Mouse (Mus musculus) neural tube, embryonic 14.5 days (tissue): ENCODE data around the gene Ranbp3l. TPM values are rescaled to one million over a fixed set of nuclear protein-coding genes. Genes with fewer than 3 reads are reported as not detected.

Experiments used
- ATAC-seq: fragments of 200-750 bp; cut with Nextera tagmentation; 2 replicates; pipeline ENCODE4 v1.8.0; 2017; ENCODE audit warnings: low read depth, mild to moderate bottlenecking, moderate TSS enrichment, moderate library complexity
- H3K27ac ChIP-seq: fragments of 300-500 bp; sonication (generic); 2 replicates; pipeline ENCODE4 v1.5.1; 2014; ENCODE audit warnings: low read depth, mild to moderate bottlenecking, control low read depth, low read length, moderate library complexity, mixed read lengths
- H3K27me3 ChIP-seq: fragments of 300-500 bp; sonication (generic); 2 replicates; pipeline ENCODE4 v1.6.1; 2014; ENCODE audit warnings: low read length; ENCODE audit not compliant: control insufficient read depth, insufficient read depth
- H3K36me3 ChIP-seq: fragments of 300-500 bp; sonication (generic); 2 replicates; pipeline ENCODE4 v1.6.1; 2014; ENCODE audit warnings: low read length, mixed read lengths; ENCODE audit not compliant: control insufficient read depth, insufficient read depth
- H3K4me1 ChIP-seq: fragments of 300-500 bp; sonication (generic); 2 replicates; pipeline ENCODE4 v1.6.1; 2014; ENCODE audit warnings: low read length; ENCODE audit not compliant: control insufficient read depth, insufficient read depth
- H3K4me2 ChIP-seq: fragments of 300-500 bp; sonication (generic); 2 replicates; pipeline ENCODE4 v1.6.1; 2014; ENCODE audit warnings: mild to moderate bottlenecking, low read depth, low read length, control low read depth
- H3K4me3 ChIP-seq: fragments of 300-500 bp; sonication (generic); 2 replicates; pipeline ENCODE4 v1.5.1; 2014; ENCODE audit warnings: low read depth, low read length, control low read depth, mixed read lengths
- H3K9ac ChIP-seq: fragments of 300-500 bp; sonication (generic); replicated peaks from 2 replicates; pipeline ENCODE4 v1.6.1; 2014; ENCODE audit warnings: low read depth, mild to moderate bottlenecking, control low read depth, low read length, mixed read lengths
- H3K9me3 ChIP-seq: fragments of 300-500 bp; sonication (generic); 2 replicates; pipeline ENCODE4 v1.6.1; 2016; ENCODE audit warnings: low read length; ENCODE audit not compliant: control insufficient read depth
- WGBS: fragments of 180-500 bp; shearing (Covaris S2); extraction: QIAGEN DNeasy Blood & Tissue Kit; methylation state at CpG from one replicate; pipeline ENCODE4 v1.1.7; 2014; 5-methylcytosine and 5-hydroxymethylcytosine counted together
- polyA plus RNA-seq: library from polyadenylated mRNA; unstranded; fragments of >200 nt; fragmentation: Nextera tagmentation; extraction: Ambion mirVana; gene quantifications from 2 replicates; pipeline ENCODE4 v1.2.1, GENCODE M21; 2014

The Ranbp3l gene
- polyA plus RNA-seq: 0.21 and 11.2 TPM in 2 replicates

GRCm38 (mm10) chr15:8967573-8968228 is at the start of gene Ranbp3l:
TSS of gene Ranbp3l (plus strand) at chr15:8967949.
- Histone ChIP-seq H3K27ac (peak within 1 kb of the TSS; percentile 36; the same call in 1 of the 2 replicates), H3K4me1 (no peaks in the 10 kb centered on the region), H3K27me3 (no peaks in the 10 kb centered on the region), H3K4me3 (no peak within 1 kb of the TSS), H3K36me3 (no peaks in the 10 kb centered on the region), H3K9me3 (no peaks in the 10 kb centered on the region), H3K9ac (no peak within 1 kb of the TSS), H3K4me2 (peak within 1 kb of the TSS; percentile 15; the same call in 1 of the 2 replicates)
- 62% methylated on average over 18 of the region's 18 CpGs for WGBS
- peak; percentile 60; the same call in 1 of the 2 replicates for ATAC-seq

- Histone ChIP-seq H3K4me3 (no peak overlapping the region), H3K36me3 (no peaks in the 10 kb centered on the region), H3K4me2 (no peak overlapping the region), H3K27me3 (no peaks in the 10 kb centered on the region), H3K9me3 (no peaks in the 10 kb centered on the region), H3K9ac (no peak overlapping the region), H3K27ac (no peak overlapping the region), H3K4me1 (no peaks in the 10 kb centered on the region)
- WGBS: 86% methylated on average over 1 of the region's 1 CpGs
- no peak for ATAC-seq
Observed at GRCm38 (mm10) chr15:8930061-8930460, 37.7 kb upstream of the Ranbp3l start.

- 89% methylated on average over 3 of the region's 3 CpGs for WGBS
- no peak for ATAC-seq
- Histone ChIP-seq H3K27me3 (no peaks in the 10 kb centered on the region), H3K4me3 (no peak overlapping the region), H3K9me3 (no peaks in the 10 kb centered on the region), H3K9ac (no peak overlapping the region), H3K4me1 (no peaks in the 10 kb centered on the region), H3K27ac (no peak overlapping the region), H3K36me3 (no peaks in the 10 kb centered on the region), H3K4me2 (no peak overlapping the region)
Observed at GRCm38 (mm10) chr15:8936911-8937310, 30.8 kb upstream of the Ranbp3l start.

GRCm38 (mm10) chr15:8940861-8941260 is 26.9 kb upstream of the Ranbp3l start:
- Histone ChIP-seq H3K4me2 (no peak overlapping the region), H3K4me3 (no peak overlapping the region), H3K27ac (no peak overlapping the region), H3K27me3 (no peaks in the 10 kb centered on the region), H3K4me1 (no peaks in the 10 kb centered on the region), H3K9ac (no peak overlapping the region), H3K9me3 (no peaks in the 10 kb centered on the region), H3K36me3 (no peaks in the 10 kb centered on the region)
- WGBS: 93% methylated on average over 5 of the region's 5 CpGs
- no peak for ATAC-seq

GRCm38 (mm10) chr15:8950856-8951255 is 16.9 kb upstream of the Ranbp3l start:
- no peak overlapping the region for H3K4me3 ChIP-seq
- H3K4me1 ChIP-seq: no peaks in the 10 kb centered on the region
- H3K27ac ChIP-seq: no peak overlapping the region
- WGBS: 75% methylated on average over 4 of the region's 4 CpGs
- no peaks in the 10 kb centered on the region for H3K36me3 ChIP-seq
- H3K9me3 ChIP-seq: no peaks in the 10 kb centered on the region
- no peak for ATAC-seq
- no peak overlapping the region for H3K4me2 ChIP-seq
- H3K9ac ChIP-seq: no peak overlapping the region
- no peaks in the 10 kb centered on the region for H3K27me3 ChIP-seq

GRCm38 (mm10) chr15:8963323-8963722 is 4.4 kb upstream of the Ranbp3l start:
- Histone ChIP-seq H3K4me2 (no peak overlapping the region), H3K9me3 (no peaks in the 10 kb centered on the region), H3K9ac (no peak overlapping the region), H3K27ac (no peak overlapping the region), H3K4me3 (no peak overlapping the region), H3K4me1 (no peaks in the 10 kb centered on the region), H3K36me3 (no peaks in the 10 kb centered on the region), H3K27me3 (no peaks in the 10 kb centered on the region)
- no peak for ATAC-seq
- WGBS: 71% methylated on average over 2 of the region's 2 CpGs

GRCm38 (mm10) chr15:8968229-8968595 is 463 bp downstream of the Ranbp3l start:
- H3K4me1 ChIP-seq: no peaks in the 10 kb centered on the region
- no peak for ATAC-seq
- no peak overlapping the region for H3K4me3 ChIP-seq
- no peaks in the 10 kb centered on the region for H3K27me3 ChIP-seq
- no peak overlapping the region for H3K27ac ChIP-seq
- no peak overlapping the region for H3K9ac ChIP-seq
- no peak overlapping the region for H3K4me2 ChIP-seq
- H3K9me3 ChIP-seq: no peaks in the 10 kb centered on the region
- H3K36me3 ChIP-seq: no peaks in the 10 kb centered on the region
- WGBS: 86% methylated on average over 14 of the region's 14 CpGs

- no peaks in the 10 kb centered on the region for H3K9me3 ChIP-seq
- ATAC-seq: no peak
- H3K4me1 ChIP-seq: no peaks in the 10 kb centered on the region
- H3K4me3 ChIP-seq: no peak overlapping the region
- no peaks in the 10 kb centered on the region for H3K36me3 ChIP-seq
- no peaks in the 10 kb centered on the region for H3K27me3 ChIP-seq
- no peak overlapping the region for H3K9ac ChIP-seq
- WGBS: 91% methylated on average over 10 of the region's 10 CpGs
- H3K4me2 ChIP-seq: no peak overlapping the region
- H3K27ac ChIP-seq: no peak overlapping the region
Observed at GRCm38 (mm10) chr15:8969061-8969635, 1.4 kb downstream of the Ranbp3l start.

- ATAC-seq: no peak
- Histone ChIP-seq H3K4me2 (no peak overlapping the region), H3K36me3 (no peaks in the 10 kb centered on the region), H3K27me3 (no peaks in the 10 kb centered on the region), H3K4me1 (no peaks in the 10 kb centered on the region), H3K4me3 (no peak overlapping the region), H3K27ac (no peak overlapping the region), H3K9ac (no peak overlapping the region), H3K9me3 (no peaks in the 10 kb centered on the region)
- WGBS: 94% methylated on average over 6 of the region's 6 CpGs
Observed at GRCm38 (mm10) chr15:8991211-8991610, 23.5 kb downstream of the Ranbp3l start.
